Mouse (Mus musculus) olfactory bulb, adult 2 months (tissue): ENCODE results near the gene Hivep2.

Source experiments
- CTCF ChIP-seq: fragments of 200-500 bp; IDR thresholded peaks from 2 replicates; pipeline ENCODE4 v1.5.1; 2012; ENCODE audit warnings: low read depth, mild to moderate bottlenecking, low read length, moderate library complexity; ENCODE audit not compliant: insufficient read depth
- POLR2A ChIP-seq: fragments of 200-500 bp; IDR thresholded peaks from 2 replicates; pipeline ENCODE4 v1.6.1; 2012; ENCODE audit warnings: mild to moderate bottlenecking, low read depth, low read length, moderate library complexity; ENCODE audit not compliant: insufficient read depth

- no peak for TF ChIP-seq CTCF
- no peak for TF ChIP-seq POLR2A
These were observed 33.7 kb upstream of the Hivep2 start for GRCm38 (mm10) chr10:13932147-13932546.
